Mouse (Mus musculus): ENCODE data around the gene Gm42688. TPM values are rescaled to one million over a fixed set of nuclear protein-coding genes. Genes with fewer than 3 reads are reported as not detected.

Gm42688 gene
- polyA plus RNA-seq, 1 experiment from 2014 or later, result 1.1 TPM

DNA sequence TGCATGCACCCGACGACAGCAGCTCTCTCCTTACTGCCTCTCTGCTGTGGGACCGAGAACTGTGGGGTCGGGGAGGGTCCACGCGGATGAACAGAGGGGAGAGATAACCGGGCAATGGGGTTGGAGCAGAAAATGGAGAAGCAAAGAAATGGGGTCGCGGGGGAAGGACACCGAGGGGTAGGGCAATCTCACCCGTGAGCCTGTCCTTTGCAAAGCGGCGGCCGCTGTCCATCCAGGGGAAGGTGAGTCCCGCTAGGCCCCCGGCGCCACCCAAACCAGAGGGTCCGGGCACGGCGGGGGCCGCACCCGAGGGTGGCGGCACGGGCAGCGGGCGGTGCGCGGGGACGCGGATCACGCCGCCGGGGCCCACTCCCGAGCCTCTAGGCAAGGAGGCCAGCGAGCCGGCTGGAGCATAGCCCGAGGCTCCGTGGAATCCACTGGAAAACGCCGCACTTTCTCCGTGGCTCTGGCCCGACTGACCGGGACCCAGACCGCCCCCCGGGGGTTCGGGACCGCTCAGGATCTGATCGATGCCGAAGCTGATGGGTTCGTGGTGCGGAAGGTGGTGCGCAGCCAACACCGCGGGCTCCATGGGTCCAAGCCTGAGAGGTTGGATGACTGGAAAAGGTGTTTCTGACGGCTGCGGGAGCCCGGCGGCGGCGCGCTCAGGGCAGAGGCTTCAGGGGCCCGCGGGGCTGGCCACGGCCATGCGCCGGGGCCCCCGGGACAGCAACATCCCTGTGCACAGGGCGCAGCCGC, 31.8 kb upstream of the Gm42688 start:
- peak overlapping the region; percentile 54 for H3K4me2 ChIP-seq
- 2% methylated on average over 69 of the region's 69 CpGs for WGBS (ENCODE audit: insufficient replicate concordance)
- no peak overlapping the region for H3K27ac ChIP-seq (replicated peaks)
- H3K4me3 ChIP-seq (replicated peaks), result peak overlapping the region; percentile 32
- no peak for ATAC-seq (ENCODE audit: insufficient read depth)
- H3K27me3 ChIP-seq, result peaks cover 100% of the 10 kb centered on the region
- no peak overlapping the region for H3K9ac ChIP-seq
- no peaks in the 10 kb centered on the region for H3K9me3 ChIP-seq (replicated peaks)
- H3K4me1 ChIP-seq (replicated peaks), result peaks cover 32% of the 10 kb centered on the region
- H3K36me3 ChIP-seq (replicated peaks), result no peaks in the 10 kb centered on the region

DNA sequence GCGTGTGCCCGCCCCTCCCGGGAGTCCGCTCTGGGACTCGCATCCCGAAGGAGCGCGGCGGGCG, 31.3 kb upstream of the Gm42688 start, which contains the start of gene Tlx2:
TSS of gene Tlx2 (minus strand) at position 47 of the 64 bp plus-strand sequence.
- no peaks in the 10 kb centered on the region for H3K9me3 ChIP-seq (replicated peaks)
- WGBS (ENCODE audit: insufficient replicate concordance), result 4% methylated on average over 10 of the region's 10 CpGs
- peaks cover 100% of the 10 kb centered on the region for H3K27me3 ChIP-seq
- no peak within 1 kb of the TSS for H3K27ac ChIP-seq (replicated peaks)
- H3K9ac ChIP-seq, result no peak within 1 kb of the TSS
- no peaks in the 10 kb centered on the region for H3K36me3 ChIP-seq (replicated peaks)
- peak within 1 kb of the TSS; percentile 54 for H3K4me2 ChIP-seq
- H3K4me3 ChIP-seq (replicated peaks), result peak within 1 kb of the TSS; percentile 32
- ATAC-seq (ENCODE audit: insufficient read depth), result no peak
- peaks cover 32% of the 10 kb centered on the region for H3K4me1 ChIP-seq (replicated peaks)

DNA sequence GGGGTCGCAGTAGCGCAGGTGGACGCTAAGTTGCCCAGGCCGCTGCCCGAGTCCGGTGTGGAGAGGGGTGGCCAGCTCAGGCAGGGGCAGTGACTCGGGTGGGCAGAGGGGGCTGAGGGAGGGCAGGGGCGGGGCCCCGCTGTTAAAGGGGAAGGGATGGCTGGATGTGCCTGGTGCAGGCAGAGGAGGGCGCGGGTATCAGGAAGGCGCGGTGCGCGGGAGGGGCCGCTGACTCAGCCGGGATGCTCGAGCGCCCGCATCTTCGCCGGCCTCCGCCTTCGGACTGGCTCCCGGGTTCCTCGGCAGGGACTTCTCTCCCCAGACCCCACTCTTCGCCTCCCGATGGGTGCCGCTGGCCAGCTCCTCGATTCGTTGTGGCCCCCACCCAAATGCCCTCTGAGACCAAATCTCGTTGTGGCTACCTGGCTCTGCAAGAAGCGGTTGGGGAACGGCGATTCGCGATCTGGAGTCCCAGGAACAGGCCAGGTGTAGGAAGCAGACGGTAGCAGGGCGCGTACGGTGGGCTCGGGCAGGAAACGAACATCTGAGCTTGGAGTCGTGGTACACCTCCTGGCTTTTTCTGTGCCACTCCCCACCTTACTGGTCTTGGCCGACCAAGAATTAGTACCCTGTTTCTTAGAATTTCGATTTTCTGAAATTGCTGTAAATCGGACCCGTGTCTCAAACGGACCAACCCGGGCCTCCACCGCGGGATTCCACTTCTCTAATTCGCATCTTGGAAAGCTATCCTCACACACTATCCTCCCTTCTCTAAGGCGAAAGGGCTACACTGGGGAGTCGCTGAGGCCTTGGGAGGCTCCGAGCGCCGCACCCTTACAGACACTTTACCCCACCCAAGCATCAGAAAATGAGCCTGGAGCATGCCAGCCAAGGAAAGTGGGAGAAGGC, 30.9 kb upstream of the Gm42688 start:
- Histone ChIP-seq H3K27me3 (peaks cover 100% of the 10 kb centered on the region), H3K4me2 (peak overlapping the region; percentile 27), H3K4me3 (replicated peaks) (peak overlapping the region; percentile 18; the same call in 1 of the 2 replicates), H3K4me1 (replicated peaks) (peaks cover 32% of the 10 kb centered on the region), H3K27ac (replicated peaks) (no peak overlapping the region), H3K9me3 (replicated peaks) (no peaks in the 10 kb centered on the region), H3K9ac (no peak overlapping the region), H3K36me3 (replicated peaks) (no peaks in the 10 kb centered on the region)
- WGBS (ENCODE audit: insufficient replicate concordance), result 2% methylated on average over 56 of the region's 58 CpGs
- no peak for ATAC-seq (ENCODE audit: insufficient read depth)

DNA sequence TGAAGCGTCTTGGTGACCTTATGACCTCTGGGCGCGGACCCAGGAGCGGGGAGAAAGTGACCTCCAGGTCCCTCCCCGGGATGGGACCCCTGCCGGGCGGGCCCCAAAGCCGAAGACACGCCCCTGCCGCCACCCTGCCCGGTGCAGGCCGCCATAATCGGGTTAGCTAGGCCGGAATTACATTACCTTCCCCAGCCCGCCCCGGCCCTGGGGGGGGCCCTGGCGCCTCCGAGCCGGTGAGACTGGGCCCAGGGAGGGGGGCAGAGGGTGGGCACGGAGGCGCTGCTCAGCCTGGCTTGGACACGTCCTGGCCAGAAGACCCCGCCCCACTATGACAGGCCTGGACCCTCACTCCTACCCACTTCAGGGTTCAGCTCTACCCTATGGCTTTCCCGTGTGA, 30.2 kb upstream of the Gm42688 start:
- no peak overlapping the region for H3K27ac ChIP-seq (replicated peaks)
- H3K4me1 ChIP-seq (replicated peaks), result peaks cover 32% of the 10 kb centered on the region
- ATAC-seq (ENCODE audit: insufficient read depth), result no peak
- H3K36me3 ChIP-seq (replicated peaks), result no peaks in the 10 kb centered on the region
- peak overlapping the region; percentile 14; the same call in 1 of the 2 replicates for H3K4me3 ChIP-seq (replicated peaks)
- no peak overlapping the region for H3K9ac ChIP-seq
- H3K27me3 ChIP-seq, result peaks cover 100% of the 10 kb centered on the region
- H3K4me2 ChIP-seq, result peak overlapping the region; percentile 25
- 2% methylated on average over 24 of the region's 24 CpGs for WGBS (ENCODE audit: insufficient replicate concordance)
- no peaks in the 10 kb centered on the region for H3K9me3 ChIP-seq (replicated peaks)

DNA sequence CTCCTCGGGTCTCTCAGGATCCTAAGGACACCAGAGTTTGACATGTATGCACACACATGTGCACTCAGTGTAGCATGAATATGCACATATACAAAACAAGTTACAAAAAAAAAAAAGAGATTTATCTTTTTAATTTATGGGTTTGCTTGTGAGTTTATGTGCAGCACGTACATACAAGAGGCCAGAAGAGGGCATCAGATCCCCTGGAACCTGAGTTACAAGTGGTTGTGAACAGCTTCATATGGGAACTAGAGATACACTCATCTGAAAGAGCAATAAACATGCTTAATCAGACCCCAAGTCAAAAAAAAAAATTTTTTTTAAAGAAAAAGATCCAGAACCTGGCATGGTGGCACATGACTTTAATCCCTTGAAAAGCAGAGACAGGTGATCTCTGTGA, 26.4 kb upstream of the Gm42688 start:
- ATAC-seq (ENCODE audit: insufficient read depth), result no peak
- H3K4me3 ChIP-seq (replicated peaks), result no peak overlapping the region
- H3K9ac ChIP-seq, result no peak overlapping the region
- H3K9me3 ChIP-seq (replicated peaks), result no peaks in the 10 kb centered on the region
- H3K36me3 ChIP-seq (replicated peaks), result peaks cover 6% of the 10 kb centered on the region
- peaks cover 77% of the 10 kb centered on the region for H3K27me3 ChIP-seq
- no peak overlapping the region for H3K4me2 ChIP-seq
- WGBS (ENCODE audit: insufficient replicate concordance), result 19% methylated on average over 2 of the region's 2 CpGs
- peaks cover 38% of the 10 kb centered on the region for H3K4me1 ChIP-seq (replicated peaks)
- no peak overlapping the region for H3K27ac ChIP-seq (replicated peaks)

DNA sequence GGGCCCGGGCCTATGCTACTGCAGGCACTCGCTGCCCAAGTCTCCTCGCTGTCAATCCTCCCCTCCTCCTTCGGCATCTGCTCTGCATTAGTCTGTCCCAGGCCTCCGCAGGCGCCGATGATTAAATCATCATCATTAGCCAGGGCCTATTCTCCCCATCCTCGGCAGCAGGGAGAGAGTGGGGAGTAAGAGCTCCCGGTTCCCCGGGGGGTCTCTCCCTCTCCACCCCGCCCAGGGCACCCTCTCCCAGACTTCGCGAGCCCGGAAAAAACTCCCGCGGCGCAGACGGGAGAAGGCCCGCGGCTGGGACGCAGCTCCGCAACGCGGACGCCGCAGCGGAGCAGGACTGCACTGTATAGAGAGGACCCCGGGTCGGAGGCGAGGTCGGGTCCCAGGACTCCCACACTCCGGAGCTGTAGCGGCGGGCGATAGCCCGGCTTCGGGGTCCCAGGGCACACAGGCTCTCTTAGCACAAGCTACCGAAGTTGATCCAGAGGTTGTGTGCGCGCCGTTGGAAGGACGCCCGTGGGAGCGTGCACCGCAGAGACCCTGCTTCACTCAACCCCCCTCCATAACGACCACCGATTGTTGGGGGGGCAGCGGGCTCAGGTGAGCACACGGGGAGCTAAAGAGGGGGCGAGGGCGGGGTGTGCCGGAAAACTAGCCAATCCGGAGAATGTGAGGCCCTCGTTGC, 23.6 kb upstream of the Gm42688 start, which contains the start of gene Pcgf1:
TSS of gene Pcgf1 (plus strand) at position 240 of the 694 bp plus-strand sequence.
- Histone ChIP-seq H3K9me3 (replicated peaks) (no peaks in the 10 kb centered on the region), H3K4me2 (peak within 1 kb of the TSS; percentile 97), H3K36me3 (replicated peaks) (peaks cover 25% of the 10 kb centered on the region), H3K4me1 (replicated peaks) (peaks cover 32% of the 10 kb centered on the region), H3K27me3 (peaks cover 56% of the 10 kb centered on the region), H3K27ac (replicated peaks) (peak within 1 kb of the TSS; percentile 88), H3K4me3 (replicated peaks) (peak within 1 kb of the TSS; percentile 79), H3K9ac (peak within 1 kb of the TSS; percentile 78)
- ATAC-seq (ENCODE audit: insufficient read depth), result peak; percentile 41
- WGBS (ENCODE audit: insufficient replicate concordance), result under 1% methylated on average over 54 of the region's 54 CpGs

DNA sequence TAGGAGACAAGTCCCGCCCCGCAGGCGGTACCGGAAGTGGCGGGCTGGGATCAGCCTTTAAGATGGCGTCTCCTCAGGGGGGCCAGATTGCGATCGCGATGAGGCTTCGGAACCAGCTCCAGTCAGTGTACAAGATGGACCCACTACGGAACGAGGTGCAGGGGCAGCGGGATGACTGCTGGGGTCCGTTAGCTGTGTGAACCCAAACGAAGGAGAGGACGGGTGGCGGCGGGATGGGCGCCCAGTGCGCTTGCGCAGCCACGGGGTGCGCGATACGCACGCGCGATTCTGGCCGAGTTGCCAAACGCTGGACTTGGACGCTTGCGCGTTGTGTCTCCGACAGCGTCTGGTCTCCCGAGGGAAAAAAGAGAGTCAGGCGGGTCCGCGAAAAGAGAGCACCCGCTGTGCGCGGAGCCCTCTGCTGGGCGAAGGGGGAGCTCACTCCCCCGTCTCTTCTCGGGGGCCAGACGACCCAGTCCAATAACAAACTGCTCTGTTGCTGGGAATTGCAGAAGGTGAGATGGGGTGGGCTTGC, 23.0 kb upstream of the Gm42688 start:
- Histone ChIP-seq H3K9ac (peak overlapping the region; percentile 78), H3K27me3 (peaks cover 56% of the 10 kb centered on the region), H3K4me3 (replicated peaks) (peak overlapping the region; percentile 79), H3K4me2 (peak overlapping the region; percentile 97), H3K9me3 (replicated peaks) (no peaks in the 10 kb centered on the region), H3K27ac (replicated peaks) (peak overlapping the region; percentile 88), H3K36me3 (replicated peaks) (peaks cover 25% of the 10 kb centered on the region), H3K4me1 (replicated peaks) (peaks cover 32% of the 10 kb centered on the region)
- WGBS (ENCODE audit: insufficient replicate concordance), result under 1% methylated on average over 46 of the region's 46 CpGs
- ATAC-seq (ENCODE audit: insufficient read depth), result peak; percentile 90

DNA sequence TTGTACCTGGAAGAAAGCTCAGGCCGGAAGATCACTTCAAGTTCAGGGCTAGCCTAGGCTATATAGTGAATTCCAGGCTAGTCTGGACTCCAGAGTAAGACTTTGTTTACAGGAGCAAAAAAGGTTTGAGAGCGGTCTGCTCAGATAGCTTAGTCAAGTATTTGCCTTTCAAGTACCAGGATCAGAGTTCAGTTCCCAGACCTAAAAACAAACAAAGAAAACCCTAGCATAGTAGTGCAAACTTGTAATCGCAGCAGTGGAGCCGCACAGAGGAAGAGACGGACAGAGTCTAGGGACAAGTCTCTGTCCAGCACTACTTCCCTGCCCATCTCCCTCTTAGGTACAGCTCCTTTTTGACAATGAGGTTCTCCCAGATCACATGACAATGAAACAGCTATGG, 21.2 kb upstream of the Gm42688 start:
- Histone ChIP-seq H3K36me3 (replicated peaks) (peaks cover 25% of the 10 kb centered on the region), H3K9me3 (replicated peaks) (no peaks in the 10 kb centered on the region), H3K27me3 (peaks cover 56% of the 10 kb centered on the region), H3K4me3 (replicated peaks) (no peak overlapping the region), H3K9ac (no peak overlapping the region), H3K4me1 (replicated peaks) (peaks cover 32% of the 10 kb centered on the region), H3K4me2 (no peak overlapping the region), H3K27ac (replicated peaks) (no peak overlapping the region)
- no peak for ATAC-seq (ENCODE audit: insufficient read depth)
- WGBS (ENCODE audit: insufficient replicate concordance), result 91% methylated on average over 5 of the region's 5 CpGs

DNA sequence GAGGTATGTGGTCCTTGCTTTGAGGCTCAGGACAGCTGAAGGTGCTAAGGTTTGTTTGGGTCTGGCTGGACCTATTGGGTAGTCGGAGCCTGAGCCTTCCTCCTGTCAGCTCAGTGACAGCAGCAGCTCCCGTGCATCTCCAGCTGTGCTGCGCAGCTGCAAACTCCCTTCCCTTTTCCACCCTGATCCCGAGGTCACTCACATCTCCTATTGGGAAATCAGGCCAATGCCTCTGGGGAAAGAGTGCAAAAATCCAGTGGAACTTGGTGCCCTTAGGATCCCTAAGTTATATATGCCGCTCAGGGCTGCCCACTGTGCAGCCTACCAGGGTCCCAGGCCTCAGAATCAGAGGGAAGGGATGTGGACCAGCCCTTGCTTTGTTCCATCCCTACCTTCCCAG, 17.9 kb upstream of the Gm42688 start:
- WGBS (ENCODE audit: insufficient replicate concordance), result 39% methylated on average over 5 of the region's 5 CpGs

DNA sequence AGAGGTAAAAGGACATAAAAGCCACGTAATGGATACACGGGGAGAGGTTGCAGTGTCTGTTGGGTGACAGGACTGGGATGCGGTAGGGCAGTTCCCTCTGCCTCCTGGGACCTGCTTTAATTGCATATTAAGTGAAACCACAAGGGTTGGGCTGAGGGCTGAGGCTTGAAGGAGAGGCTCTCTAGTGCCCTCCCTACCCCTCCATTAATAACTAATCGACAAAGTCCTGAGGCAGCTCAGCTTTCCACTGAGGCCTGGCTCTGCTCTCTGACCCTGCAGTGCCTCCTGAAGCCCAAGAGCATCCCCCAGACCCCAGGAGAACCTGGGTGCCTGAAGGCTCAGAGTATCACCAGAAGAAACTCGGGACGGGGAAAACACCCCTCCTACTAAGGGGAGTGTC, 16.9 kb upstream of the Gm42688 start:
- H3K27ac ChIP-seq (replicated peaks), result no peak overlapping the region
- no peak overlapping the region for H3K4me3 ChIP-seq (replicated peaks)
- peaks cover 24% of the 10 kb centered on the region for H3K36me3 ChIP-seq (replicated peaks)
- H3K4me2 ChIP-seq, result no peak overlapping the region
- ATAC-seq (ENCODE audit: insufficient read depth), result no peak
- H3K4me1 ChIP-seq (replicated peaks), result peaks cover 24% of the 10 kb centered on the region
- no peak overlapping the region for H3K9ac ChIP-seq
- no peaks in the 10 kb centered on the region for H3K9me3 ChIP-seq (replicated peaks)
- peaks cover 74% of the 10 kb centered on the region for H3K27me3 ChIP-seq
- 18% methylated on average over 6 of the region's 6 CpGs for WGBS (ENCODE audit: insufficient replicate concordance)

More for the DNA sequence above, 17.9 kb upstream of the Gm42688 start:
- H3K27ac ChIP-seq (replicated peaks), result no peak overlapping the region
- peaks cover 34% of the 10 kb centered on the region for H3K4me1 ChIP-seq (replicated peaks)
- H3K4me3 ChIP-seq (replicated peaks), result no peak overlapping the region
- H3K9me3 ChIP-seq (replicated peaks), result no peaks in the 10 kb centered on the region
- H3K9ac ChIP-seq, result no peak overlapping the region
- peaks cover 64% of the 10 kb centered on the region for H3K27me3 ChIP-seq
- no peak for ATAC-seq (ENCODE audit: insufficient read depth)
- H3K4me2 ChIP-seq, result no peak overlapping the region
- H3K36me3 ChIP-seq (replicated peaks), result peaks cover 25% of the 10 kb centered on the region

Data from liver, embryonic 15.5 days (tissue).